Mouse (Mus musculus): ENCODE results near the gene Jup.
A peak's percentile ranks its signal among the peaks of the same experiment; 100 is the strongest.
"Not testable (repeated sequence)": the region's sequence is repeated elsewhere in the genome, so short reads cannot be mapped to it uniquely, and the experiment has no call there.

Jup gene

DNA sequence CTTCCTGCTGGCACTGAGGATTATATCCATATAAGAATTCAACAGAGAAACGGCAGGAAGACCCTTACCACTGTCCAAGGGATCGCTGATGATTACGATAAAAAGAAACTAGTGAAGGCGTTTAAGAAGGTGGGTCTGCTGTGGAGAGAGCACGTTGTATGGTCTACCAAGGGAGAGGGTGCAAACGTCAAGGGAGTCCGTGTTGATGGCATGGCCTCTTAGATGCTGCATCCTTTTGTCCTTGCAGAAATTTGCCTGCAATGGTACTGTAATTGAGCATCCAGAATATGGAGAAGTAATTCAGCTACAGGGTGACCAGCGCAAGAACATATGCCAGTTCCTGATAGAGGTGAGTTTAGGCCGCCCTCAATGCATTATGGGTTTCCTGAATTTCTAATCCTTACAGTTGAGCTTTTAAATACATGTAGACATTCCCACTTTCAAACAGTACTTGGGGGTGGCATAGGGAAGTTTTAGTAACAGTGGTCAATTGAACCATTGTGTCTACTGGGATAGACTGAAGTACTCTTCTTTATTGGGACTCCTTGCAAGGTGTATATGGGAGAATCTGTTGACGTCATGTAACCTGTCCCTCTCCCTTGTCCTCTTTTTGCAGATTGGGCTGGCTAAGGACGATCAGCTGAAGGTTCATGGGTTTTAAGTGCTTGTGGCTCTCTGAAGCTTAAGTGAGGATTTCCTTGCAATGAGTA, 76.7 kb downstream of the Jup start:
- not testable (repeated sequence) for DNase-seq (ENCODE audit: low spot score in 2 of 2)

DNA sequence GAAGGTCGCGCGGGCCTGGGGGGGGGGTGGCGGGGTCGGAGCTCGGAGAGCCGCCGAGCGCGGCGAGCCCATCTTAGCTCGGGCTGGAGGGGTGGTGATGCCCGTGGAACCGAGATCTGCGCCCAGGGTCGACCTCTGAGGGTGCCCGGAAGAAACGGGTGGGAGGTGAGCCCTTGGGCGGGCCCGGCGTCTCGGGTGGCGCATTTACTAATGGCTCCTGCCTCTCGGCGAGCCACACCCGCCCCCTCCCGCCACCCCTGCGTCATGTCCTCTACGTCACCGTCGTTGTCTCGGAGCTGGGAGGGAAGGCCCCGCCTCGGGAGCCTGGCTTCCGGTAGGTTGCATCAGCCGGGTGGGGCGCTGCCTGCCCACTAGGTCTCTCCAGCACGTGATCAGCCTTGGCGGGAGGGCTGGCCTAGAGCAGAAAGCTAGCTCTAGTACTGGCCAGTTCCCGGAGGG, 77.4 kb downstream of the Jup start:
- peak; percentile 78 to 96 for DNase-seq (ENCODE audit: low spot score in 2 of 2)

DNA sequence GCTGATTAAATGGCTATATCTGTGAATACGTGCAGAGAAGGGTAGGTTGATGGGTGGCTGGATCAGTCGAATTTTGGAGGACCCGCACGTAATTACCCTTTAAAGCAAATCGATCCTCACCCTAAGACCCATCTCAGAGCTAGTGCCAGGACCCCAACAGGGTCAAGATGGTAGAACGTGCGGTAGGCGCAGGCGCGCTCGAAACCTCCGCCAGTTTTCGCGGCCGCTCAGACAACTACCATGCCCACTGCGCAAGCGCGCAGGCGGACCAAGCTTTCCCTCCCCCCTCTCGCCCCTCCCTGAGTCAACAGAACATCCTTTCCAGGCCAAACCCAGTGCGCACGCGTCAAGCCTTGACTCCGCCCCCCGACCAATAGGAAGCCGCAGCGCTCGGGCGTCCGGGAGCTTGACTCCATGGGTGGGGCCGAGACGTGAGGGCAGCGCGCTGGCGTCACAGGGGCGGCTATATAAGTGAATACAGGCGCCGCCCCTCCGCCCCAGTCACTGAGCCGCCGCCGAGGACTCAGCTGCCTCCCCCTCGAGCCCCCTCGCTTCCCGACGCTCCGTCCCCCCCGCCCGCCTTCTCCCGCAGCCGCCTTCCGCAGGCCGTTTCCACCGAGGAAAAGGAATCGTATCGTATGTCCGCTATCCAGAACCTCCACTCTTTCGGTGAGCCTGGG, 77.9 kb downstream of the Jup start, which contains the start of gene Eif1:
Gene Eif1 (plus strand): TSS at position 394 of the 680 bp plus-strand sequence.
- DNase-seq (ENCODE audit: low spot score in 2 of 2): peak; percentile 99 to 100

Measured in urinary bladder, adult 18-20 months (tissue).